Mouse (Mus musculus) liver (tissue): ENCODE results near the gene Acvr1.
A peak's percentile ranks its signal among the peaks of the same experiment; 100 is the strongest.

Experiments used
- DNase-seq: peaks from one replicate; pipeline ENCODE4 v3.0.0-alpha.2; 2020; ENCODE audit warnings: mixed read lengths

The Acvr1 gene

GRCm38 (mm10) chr2:58567066-58567810, at the start of gene Acvr1, which contains the start of gene Upp2:
Gene Acvr1 (minus strand): TSS chr2:58567157.
Gene Upp2 (plus strand): TSS chr2:58567298.
- peak; percentile 73 for DNase-seq

- DNase-seq: no peak
These were observed 48.8 kb upstream of the Acvr1 start for GRCm38 (mm10) chr2:58615766-58616165.

- no peak for DNase-seq
These were observed 47.9 kb upstream of the Acvr1 start for GRCm38 (mm10) chr2:58614851-58615250.

GRCm38 (mm10) chr2:58613720-58614119, 46.8 kb upstream of the Acvr1 start:
- no peak for DNase-seq

GRCm38 (mm10) chr2:58604791-58605190, 37.8 kb upstream of the Acvr1 start:
- no peak for DNase-seq

- no peak for DNase-seq
These were observed 36.4 kb upstream of the Acvr1 start for GRCm38 (mm10) chr2:58603379-58603778.

- no peak for DNase-seq
These were observed 34.4 kb upstream of the Acvr1 start for GRCm38 (mm10) chr2:58601382-58601781.

GRCm38 (mm10) chr2:58599639-58600038, 32.7 kb upstream of the Acvr1 start:
- no peak for DNase-seq

GRCm38 (mm10) chr2:58597556-58597955, 30.6 kb upstream of the Acvr1 start:
- no peak for DNase-seq

GRCm38 (mm10) chr2:58596774-58597342, 29.9 kb upstream of the Acvr1 start:
- DNase-seq: no peak

GRCm38 (mm10) chr2:58595350-58595749, 28.4 kb upstream of the Acvr1 start:
- DNase-seq: no peak

GRCm38 (mm10) chr2:58590055-58590454, 23.1 kb upstream of the Acvr1 start:
- DNase-seq: no peak

- no peak for DNase-seq
These were observed 22.7 kb upstream of the Acvr1 start for GRCm38 (mm10) chr2:58589637-58590036.

- DNase-seq: no peak
These were observed 19.4 kb upstream of the Acvr1 start for GRCm38 (mm10) chr2:58586311-58586710.

GRCm38 (mm10) chr2:58574167-58574566, 7.2 kb upstream of the Acvr1 start:
- DNase-seq: no peak

GRCm38 (mm10) chr2:58568841-58569645, 2.1 kb upstream of the Acvr1 start:
- DNase-seq: no peak

GRCm38 (mm10) chr2:58567866-58568719, 1.1 kb upstream of the Acvr1 start:
- no peak for DNase-seq

- DNase-seq: peak; percentile 42
These were observed 419 bp downstream of the Acvr1 start for GRCm38 (mm10) chr2:58566410-58567065.

GRCm38 (mm10) chr2:58566049-58566409, 928 bp downstream of the Acvr1 start:
- DNase-seq: no peak

- DNase-seq: no peak
These were observed 1.7 kb downstream of the Acvr1 start for GRCm38 (mm10) chr2:58565267-58565666.

- DNase-seq: no peak
These were observed 4.8 kb downstream of the Acvr1 start for GRCm38 (mm10) chr2:58562137-58562536.
